Mouse (Mus musculus): ENCODE measurements around the gene Thada. TPM values are rescaled to one million over a fixed set of nuclear protein-coding genes. Genes with fewer than 3 reads are reported as not detected.
A peak's percentile ranks its signal among the peaks of the same experiment; 100 is the strongest.

Gene Thada
- polyA plus RNA-seq, 1 experiment from 2014 or later: 7.9 TPM

- Histone ChIP-seq H3K36me3 (peaks cover 78% of the 10 kb centered on the region), H3K27me3 (no peaks in the 10 kb centered on the region), H3K4me3 (replicated peaks) (no peak overlapping the region), H3K4me2 (replicated peaks) (no peak overlapping the region), H3K4me1 (no peaks in the 10 kb centered on the region), H3K9ac (no peak overlapping the region), H3K9me3 (replicated peaks) (no peaks in the 10 kb centered on the region), H3K27ac (replicated peaks) (no peak overlapping the region)
- no peak for ATAC-seq (ENCODE audit: insufficient number of reproducible peaks, low FRiP score, low TSS enrichment, low read depth)
- 59% methylated on average over 4 of the region's 4 CpGs for WGBS
Observed at GRCm38 (mm10) chr17:84435012-84435411, 31.0 kb downstream of the Thada start.

GRCm38 (mm10) chr17:84434233-84434632 is 31.8 kb downstream of the Thada start:
- peaks cover 78% of the 10 kb centered on the region for H3K36me3 ChIP-seq
- no peak for ATAC-seq (ENCODE audit: insufficient number of reproducible peaks, low FRiP score, low TSS enrichment, low read depth)

GRCm38 (mm10) chr17:84431991-84432390 is 34.0 kb downstream of the Thada start:
- 75% methylated on average over 5 of the region's 5 CpGs for WGBS
- H3K36me3 ChIP-seq: peaks cover 75% of the 10 kb centered on the region

More at GRCm38 (mm10) chr17:84434233-84434632, 31.8 kb downstream of the Thada start:
- Histone ChIP-seq H3K4me2 (replicated peaks) (no peak overlapping the region), H3K4me3 (replicated peaks) (no peak overlapping the region), H3K27ac (replicated peaks) (no peak overlapping the region), H3K9ac (no peak overlapping the region), H3K27me3 (no peaks in the 10 kb centered on the region), H3K4me1 (no peaks in the 10 kb centered on the region), H3K9me3 (replicated peaks) (no peaks in the 10 kb centered on the region)

GRCm38 (mm10) chr17:84424258-84424657 is 41.7 kb downstream of the Thada start:
- Histone ChIP-seq H3K9me3 (replicated peaks) (no peaks in the 10 kb centered on the region), H3K4me1 (peaks cover 18% of the 10 kb centered on the region), H3K9ac (no peak overlapping the region), H3K36me3 (peaks cover 48% of the 10 kb centered on the region), H3K27me3 (no peaks in the 10 kb centered on the region), H3K4me3 (replicated peaks) (no peak overlapping the region), H3K4me2 (replicated peaks) (no peak overlapping the region), H3K27ac (replicated peaks) (no peak overlapping the region)
- 54% methylated on average over 1 of the region's 1 CpGs for WGBS
- no peak for ATAC-seq (ENCODE audit: insufficient number of reproducible peaks, low FRiP score, low TSS enrichment, low read depth)

More at GRCm38 (mm10) chr17:84431991-84432390, 34.0 kb downstream of the Thada start:
- Histone ChIP-seq H3K9me3 (replicated peaks) (no peaks in the 10 kb centered on the region), H3K4me3 (replicated peaks) (no peak overlapping the region), H3K27me3 (no peaks in the 10 kb centered on the region), H3K4me1 (no peaks in the 10 kb centered on the region), H3K4me2 (replicated peaks) (no peak overlapping the region), H3K9ac (no peak overlapping the region), H3K27ac (replicated peaks) (no peak overlapping the region)
- ATAC-seq (ENCODE audit: insufficient number of reproducible peaks, low FRiP score, low TSS enrichment, low read depth): no peak

- Histone ChIP-seq H3K36me3 (peaks cover 36% of the 10 kb centered on the region), H3K4me1 (peaks cover 18% of the 10 kb centered on the region), H3K27me3 (no peaks in the 10 kb centered on the region), H3K9me3 (replicated peaks) (no peaks in the 10 kb centered on the region), H3K9ac (no peak overlapping the region), H3K4me3 (replicated peaks) (no peak overlapping the region), H3K4me2 (replicated peaks) (no peak overlapping the region), H3K27ac (replicated peaks) (peak overlapping the region; percentile 68)
- no peak for ATAC-seq (ENCODE audit: insufficient number of reproducible peaks, low FRiP score, low TSS enrichment, low read depth)
- 50% methylated on average over 8 of the region's 8 CpGs for WGBS
Observed at GRCm38 (mm10) chr17:84422916-84423315, 43.1 kb downstream of the Thada start.

- Histone ChIP-seq H3K36me3 (peaks cover 37% of the 10 kb centered on the region), H3K4me3 (replicated peaks) (no peak overlapping the region), H3K9me3 (replicated peaks) (no peaks in the 10 kb centered on the region), H3K27me3 (no peaks in the 10 kb centered on the region), H3K4me1 (peaks cover 18% of the 10 kb centered on the region), H3K9ac (no peak overlapping the region), H3K27ac (replicated peaks) (peak overlapping the region; percentile 83), H3K4me2 (replicated peaks) (no peak overlapping the region)
- peak; percentile 75; the same call in 1 of the 2 replicates for ATAC-seq (ENCODE audit: insufficient number of reproducible peaks, low FRiP score, low TSS enrichment, low read depth)
- 39% methylated on average over 4 of the region's 4 CpGs for WGBS
Observed at GRCm38 (mm10) chr17:84422001-84422785, 43.8 kb downstream of the Thada start.

GRCm38 (mm10) chr17:84421042-84421441 is 45.0 kb downstream of the Thada start:
- Histone ChIP-seq H3K4me3 (replicated peaks) (no peak overlapping the region), H3K9me3 (replicated peaks) (no peaks in the 10 kb centered on the region), H3K27ac (replicated peaks) (peak overlapping the region; percentile 74; the same call in 1 of the 2 replicates), H3K9ac (no peak overlapping the region), H3K4me2 (replicated peaks) (no peak overlapping the region), H3K27me3 (no peaks in the 10 kb centered on the region), H3K4me1 (peaks cover 18% of the 10 kb centered on the region), H3K36me3 (peaks cover 28% of the 10 kb centered on the region)
- no peak for ATAC-seq (ENCODE audit: insufficient number of reproducible peaks, low FRiP score, low TSS enrichment, low read depth)
- WGBS: 98% methylated on average over 4 of the region's 4 CpGs

GRCm38 (mm10) chr17:84420276-84420639 is 45.7 kb downstream of the Thada start:
- WGBS: 79% methylated on average over 3 of the region's 3 CpGs
- no peak overlapping the region for H3K4me2 ChIP-seq (replicated peaks)
- H3K27me3 ChIP-seq: no peaks in the 10 kb centered on the region

GRCm38 (mm10) chr17:84419326-84420275 is 46.4 kb downstream of the Thada start:
- no peak for ATAC-seq (ENCODE audit: insufficient number of reproducible peaks, low FRiP score, low TSS enrichment, low read depth)
- Histone ChIP-seq H3K4me3 (replicated peaks) (no peak overlapping the region), H3K9ac (no peak overlapping the region), H3K4me1 (peaks cover 18% of the 10 kb centered on the region), H3K9me3 (replicated peaks) (no peaks in the 10 kb centered on the region), H3K27me3 (no peaks in the 10 kb centered on the region), H3K36me3 (peaks cover 16% of the 10 kb centered on the region; the same call in 1 of the 2 replicates), H3K4me2 (replicated peaks) (no peak overlapping the region), H3K27ac (replicated peaks) (no peak overlapping the region; the same call in 1 of the 2 replicates)
- whole genome bisulfite sequencing: 67% methylated on average over 11 of the region's 11 CpGs

More at GRCm38 (mm10) chr17:84420276-84420639, 45.7 kb downstream of the Thada start:
- no peak overlapping the region for H3K27ac ChIP-seq (replicated peaks)
- ATAC-seq (ENCODE audit: insufficient number of reproducible peaks, low FRiP score, low TSS enrichment, low read depth): no peak
- H3K9ac ChIP-seq: no peak overlapping the region
- no peaks in the 10 kb centered on the region for H3K9me3 ChIP-seq (replicated peaks)
- H3K36me3 ChIP-seq: peaks cover 20% of the 10 kb centered on the region; the same call in 1 of the 2 replicates
- no peak overlapping the region for H3K4me3 ChIP-seq (replicated peaks)
- H3K4me1 ChIP-seq: peaks cover 18% of the 10 kb centered on the region

- H3K36me3 ChIP-seq: peaks cover 20% of the 10 kb centered on the region; the same call in 1 of the 2 replicates
- no peak overlapping the region for H3K4me3 ChIP-seq (replicated peaks)
- WGBS: 74% methylated on average over 3 of the region's 3 CpGs
- H3K9me3 ChIP-seq (replicated peaks): no peaks in the 10 kb centered on the region
- no peak overlapping the region for H3K9ac ChIP-seq
- peaks cover 5% of the 10 kb centered on the region; the same call in 1 of the 2 replicates for H3K4me1 ChIP-seq
- no peak overlapping the region for H3K27ac ChIP-seq (replicated peaks)
- no peak overlapping the region for H3K4me2 ChIP-seq (replicated peaks)
- ATAC-seq (ENCODE audit: insufficient number of reproducible peaks, low FRiP score, low TSS enrichment, low read depth): no peak
- H3K27me3 ChIP-seq: no peaks in the 10 kb centered on the region
Observed at GRCm38 (mm10) chr17:84415936-84416335, 50.1 kb downstream of the Thada start.

- no peak for ATAC-seq (ENCODE audit: insufficient number of reproducible peaks, low FRiP score, low TSS enrichment, low read depth)
- WGBS: 90% methylated on average over 1 of the region's 1 CpGs
- Histone ChIP-seq H3K4me2 (replicated peaks) (no peak overlapping the region), H3K27ac (replicated peaks) (no peak overlapping the region), H3K4me3 (replicated peaks) (no peak overlapping the region), H3K36me3 (peaks cover 15% of the 10 kb centered on the region), H3K27me3 (no peaks in the 10 kb centered on the region), H3K9me3 (replicated peaks) (no peaks in the 10 kb centered on the region), H3K4me1 (no peaks in the 10 kb centered on the region), H3K9ac (no peak overlapping the region)
Observed at GRCm38 (mm10) chr17:84408731-84409130, 57.3 kb downstream of the Thada start.
